Mouse (Mus musculus) adrenal gland, adult (tissue): ENCODE data around the gene Prg3.

Experiments
- DNase-seq, 2 experiments: peaks; one replicate each; pipeline ENCODE4 v3.0.0; 2022 to 2023; ENCODE audit warnings: low spot score in 1 of 2; ENCODE audit not compliant: inconsistent age in 2 of 2

Prg3 gene

GRCm38 (mm10) chr2:85037047-85038026, 49.3 kb downstream of the Prg3 start, which contains the start of the genes Ssrp1 and P2rx3:
Ssrp1 (plus strand) TSS chr2:85037234.
P2rx3 (minus strand) TSS chr2:85037462.
- peak; percentile 91 to 97 for DNase-seq

- DNase-seq = no peak
These were observed 50.3 kb downstream of the Prg3 start for GRCm38 (mm10) chr2:85038336-85038735.
